Mouse (Mus musculus): ENCODE results near the gene Tra2b.

DNA sequence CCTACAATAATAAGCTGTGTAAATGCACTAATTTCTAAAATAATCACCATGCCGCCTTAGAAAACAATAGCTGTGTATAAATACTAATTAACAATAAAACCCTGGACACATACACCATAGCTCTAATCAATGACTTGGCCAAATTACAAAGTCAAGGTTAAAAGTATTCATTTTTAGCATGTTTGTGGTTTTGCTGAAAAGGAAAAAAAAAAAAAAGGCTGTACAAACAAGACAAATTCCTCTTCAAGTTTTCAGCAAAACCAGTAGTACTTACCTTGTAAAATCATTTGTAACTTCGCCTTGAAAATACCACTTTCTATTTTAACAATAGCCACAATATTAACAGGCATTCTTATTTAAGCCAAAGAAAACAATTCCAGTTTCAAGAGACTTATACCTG, 4.2 kb downstream of the Tra2b start:
- TF ChIP-seq CTCF (IDR thresholded peaks at IDR 0.05; ENCODE audit: borderline replicate concordance, extremely low read depth, insufficient read depth, insufficient read length) (no peak), POLR2A (IDR thresholded peaks at IDR 0.05; ENCODE audit: borderline replicate concordance, extremely low read depth, insufficient read depth, insufficient read length, poor library complexity, severe bottlenecking) (no peak)
